Mouse (Mus musculus): ENCODE measurements around the gene Gm20897. TPM values are rescaled to one million over a fixed set of nuclear protein-coding genes. Genes with fewer than 3 reads are reported as not detected.

Gene Gm20897
- polyA plus RNA-seq (2015; fragmentation: Nextera tagmentation; extraction: Ambion mirVana) = not detected in 2 replicates

GRCm38 (mm10) chrY:38502138-38502537 is at the start of gene Gm20897:
TSS of gene Gm20897 (minus strand) at chrY:38502238.

Other genes starting within 250 kb of the Gm20897 start
- gene Gm21732, start 73.5 kb upstream of the Gm20897 start, polyA plus RNA-seq (2015; fragmentation: Nextera tagmentation; extraction: Ambion mirVana) = not detected in 2 replicates